Mouse (Mus musculus): Measurements from ENCODE around the gene Acad10.

DNA sequence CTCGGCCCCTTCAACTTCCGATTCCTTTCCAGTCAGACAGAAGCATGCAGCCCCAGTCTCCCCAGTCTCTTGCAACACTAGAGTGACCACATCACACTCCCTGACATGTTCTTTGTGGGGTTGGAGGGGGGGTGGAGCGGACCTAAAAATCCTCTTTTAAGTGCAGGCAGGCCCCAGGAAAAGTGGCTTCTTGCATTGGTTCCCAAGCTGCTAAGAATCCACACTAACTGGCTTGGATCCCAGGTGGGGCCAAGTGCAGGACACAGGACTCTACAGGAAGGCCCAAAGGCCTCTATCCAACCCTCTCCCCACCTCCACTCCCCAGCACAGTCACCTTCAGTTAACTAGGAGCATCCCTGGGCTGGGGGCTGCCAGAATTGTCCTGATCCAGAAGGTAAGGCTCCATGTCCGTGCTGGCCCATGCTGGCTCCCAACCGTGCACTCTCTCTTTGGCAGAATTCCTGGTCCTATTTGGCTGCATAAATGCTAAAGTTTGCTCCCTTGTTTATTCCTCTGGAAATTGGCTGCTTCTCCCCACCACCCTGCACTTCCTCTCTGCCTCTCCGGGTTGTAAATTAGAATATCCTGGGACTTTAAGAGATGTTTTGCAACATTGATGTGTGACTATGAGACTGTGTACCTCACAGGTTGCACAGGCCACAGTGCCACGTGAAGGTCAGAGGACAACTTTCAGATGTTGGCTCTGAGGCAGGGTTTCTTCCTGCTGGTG, 30.3 kb upstream of the Acad10 start:
- TF ChIP-seq CTCF (IDR thresholded peaks at IDR 0.05; ENCODE audit: low read depth, low read length) (no peak), GATA1 (IDR thresholded peaks at IDR 0.05; ENCODE audit: borderline replicate concordance, low read length) (no peak), TAL1 (conservative IDR thresholded peaks at IDR 0.05; ENCODE audit: low read depth, low read length) (no peak)

Measured in G1E (cell line).